Mouse (Mus musculus) activated CD4-positive, CD25-positive, alpha-beta regulatory T cell, adult 4 months (primary cell): ENCODE measurements around the gene Gm2956. TPM values are rescaled to one million over a fixed set of nuclear protein-coding genes. Genes with fewer than 3 reads are reported as not detected.
"Not testable (repeated sequence)": the region's sequence is repeated elsewhere in the genome, so short reads cannot be mapped to it uniquely, and the experiment has no call there.

ENCODE experiments used
- ATAC-seq: one replicate; pipeline ENCODE4 v1.8.0; 2017
- polyA plus RNA-seq, 2 experiments: library from polyadenylated mRNA; unstranded; fragments of 100-300 nt; shearing (Covaris generic); gene quantifications; one replicate each; pipeline ENCODE4 v1.2.1; 2017

Gene Gm2956
- polyA plus RNA-seq: not detected

DNA sequence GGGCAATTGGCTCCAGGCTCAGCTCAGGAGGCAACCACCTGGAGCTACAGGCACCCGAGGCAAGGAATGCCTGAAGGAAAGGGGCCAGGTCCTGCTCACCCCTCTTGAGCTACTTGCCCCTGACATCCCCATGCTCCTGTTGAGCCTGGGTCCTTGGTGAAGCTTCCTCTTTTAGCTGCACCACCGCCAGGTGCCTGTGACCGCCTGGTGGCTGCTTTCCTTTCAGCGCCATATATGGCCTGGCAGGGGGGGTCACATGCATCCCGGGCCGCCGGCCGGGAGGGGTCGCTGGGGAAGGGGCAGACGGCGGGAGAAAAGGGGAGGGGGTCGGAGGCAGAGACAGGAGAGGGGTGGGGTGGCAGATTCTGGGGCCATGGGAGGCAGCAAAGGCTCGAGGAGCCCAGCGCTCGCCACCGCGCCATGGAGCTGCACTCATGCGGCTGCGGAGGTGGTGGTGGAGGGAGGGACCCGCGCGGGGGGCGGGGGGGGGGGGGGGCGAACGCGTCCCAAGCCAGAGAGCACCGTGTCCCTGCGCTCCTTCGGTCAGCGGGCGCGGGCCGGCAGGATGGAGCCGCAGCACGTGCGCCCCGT, at the start of gene Gm2956:
Gm2956 (plus strand) TSS at position 541 of the 591 bp plus-strand sequence.
- ATAC-seq: not testable (repeated sequence)

GRCm38 (mm10) chr14:3333406-3333805, 979 bp downstream of the Gm2956 start:
- not testable (repeated sequence) for ATAC-seq

DNA sequence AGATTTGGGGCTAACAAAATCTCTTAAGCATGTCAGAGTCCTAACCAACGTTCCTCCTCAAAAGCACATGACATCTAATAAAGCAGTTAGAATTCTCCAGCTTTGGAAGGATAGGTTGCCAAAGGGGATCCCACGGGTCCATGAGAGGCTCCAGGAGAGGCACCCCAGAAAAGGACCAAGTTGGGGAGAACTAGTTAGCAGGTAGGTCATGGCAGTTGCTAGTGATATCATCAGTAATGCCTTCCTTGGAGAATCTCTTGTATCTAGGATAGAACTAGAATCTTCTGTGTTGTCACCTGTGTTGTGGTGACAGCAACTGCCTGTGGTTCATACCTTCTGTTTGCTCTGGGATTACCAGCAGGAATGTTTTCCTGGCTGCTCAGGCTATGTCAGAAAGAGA, 62.4 kb downstream of the Gm2956 start, which contains the start of gene Gm10413:
Gm10413 (plus strand) TSS at position 301 of the 400 bp plus-strand sequence.
- not testable (repeated sequence) for ATAC-seq

Other genes starting within 250 kb of the Gm2956 start
- not detected for gene Gm10340, start 198.6 kb upstream of the Gm2956 start, polyA plus RNA-seq
- not detected for gene Gm5795, start 144.4 kb upstream of the Gm2956 start, polyA plus RNA-seq
- 10 to 100 TPM; 14.9 to 18.9 TPM for gene D830030K20Rik, start 124.1 kb upstream of the Gm2956 start, polyA plus RNA-seq
- not detected for gene Gm10413, start 62.5 kb downstream of the Gm2956 start, polyA plus RNA-seq
- gene Gm10409, start 80.0 kb downstream of the Gm2956 start, polyA plus RNA-seq: 1 to 10 TPM; 6.3 to 6.4 TPM
- gene Gm3005, start 95.5 kb downstream of the Gm2956 start, polyA plus RNA-seq: 10 to 100 TPM in 1 of 2 experiments, 1 to 10 TPM in 1; 5.6 to 10.1 TPM
- not detected for gene Gm10408, start 116.8 kb downstream of the Gm2956 start, polyA plus RNA-seq